Mouse (Mus musculus) ES-Bruce4 (cell line): Measurements from ENCODE around the gene Unc5a.

Source experiments
- CTCF ChIP-seq: IDR thresholded peaks from one replicate; pipeline ENCODE4 v1.8.1; 2011; ENCODE audit warnings: low read depth, low read length
- EP300 ChIP-seq: IDR thresholded peaks from 2 replicates; pipeline ENCODE4 v1.6.1; 2011; ENCODE audit warnings: low read depth, low read length; ENCODE audit not compliant: insufficient read depth
- POLR2A ChIP-seq: IDR thresholded peaks from one replicate; pipeline ENCODE4 v1.8.1; 2011; ENCODE audit warnings: low read length; ENCODE audit not compliant: insufficient read depth

GRCm38 (mm10) chr13:54992215-54992614 is 43.0 kb downstream of the Unc5a start:
- TF ChIP-seq CTCF (no peak), POLR2A (no peak), EP300 (no peak)
